Comparison of ENCODE assay signal across 18 mouse cellular contexts in genomic region chr6:66967788-66968187, GRCm38 (mm10).
DNase-seq lines count a peak whose midpoint lies in the region; ATAC-seq and TF ChIP-seq lines count a peak whose summit lies in the region.
"Had no signal": no experiment of that assay in that cellular context is flagged by ENCODE, and none has a peak within 500 bp of the region (broad histone marks: within the 10 kb centered on the region; RNA-seq: fewer than 3 reads in every experiment).

No protein-coding gene starts in this region.

- H3K4me2 ChIP-seq in lung, embryonic 16.5 days (ENCODE audit: low read depth, low read length), result no peak overlapping the region
- H3K4me2 ChIP-seq in intestine, embryonic 15.5 days (replicated peaks), result no peak overlapping the region
- H3K4me2 ChIP-seq in kidney, embryonic 14.5 days (replicated peaks; ENCODE audit: low read depth, low read length), result no peak overlapping the region
- no peak overlapping the region for H3K4me2 ChIP-seq in stomach, postnatal 0 days (replicated peaks; ENCODE audit: low read depth)
- H3K4me2 ChIP-seq: embryonic facial prominence, embryonic 13.5 days; heart, embryonic 12.5 days; hindbrain, embryonic 14.5 days; liver, embryonic 12.5 days had no signal

- no peak for TF ChIP-seq CTCF in stomach, postnatal 0 days (IDR thresholded peaks at IDR 0.05; ENCODE audit: low read depth)

- peak; percentile 34; the same call in 1 of the 2 replicates for ATAC-seq in lung, embryonic 16.5 days (ENCODE audit: low read depth)
- 0 out of 2 replicates have a peak, but pooled peaks have one; percentile 21 for ATAC-seq in intestine, embryonic 15.5 days
- ATAC-seq in kidney, embryonic 14.5 days (ENCODE audit: low FRiP score, low TSS enrichment), result peak; percentile 80
- ATAC-seq in stomach, postnatal 0 days (ENCODE audit: low FRiP score, low TSS enrichment), result no peak
- ATAC-seq: activated CD4-positive, CD25-positive, alpha-beta regulatory T cell, adult 4 months; liver, embryonic 12.5 days; midbrain, embryonic 16.5 days had no signal

- TF ChIP-seq EP300 in stomach, postnatal 0 days (optimal IDR thresholded peaks at IDR 0.05), result no peak

- no peaks in the 10 kb centered on the region for H3K36me3 ChIP-seq in lung, embryonic 16.5 days (ENCODE audit: control insufficient read depth, insufficient read depth, low read length)
- no peaks in the 10 kb centered on the region for H3K36me3 ChIP-seq in intestine, embryonic 15.5 days
- H3K36me3 ChIP-seq in kidney, embryonic 14.5 days (ENCODE audit: control insufficient read depth, insufficient read depth, low read length), result no peaks in the 10 kb centered on the region
- no peaks in the 10 kb centered on the region for H3K36me3 ChIP-seq in splenic B cell, adult 2 months (ENCODE audit: control insufficient read depth, insufficient read depth, low read length, poor library complexity, severe bottlenecking)
- no peaks in the 10 kb centered on the region for H3K36me3 ChIP-seq in stomach, postnatal 0 days (ENCODE audit: control insufficient read depth, insufficient read depth, low read length)
- H3K36me3 ChIP-seq: embryonic facial prominence, embryonic 13.5 days; heart, embryonic 12.5 days; liver, embryonic 12.5 days had no signal

- H3K27ac ChIP-seq in lung, embryonic 16.5 days (ENCODE audit: low read length), result no peak overlapping the region
- no peak overlapping the region for H3K27ac ChIP-seq in intestine, embryonic 15.5 days
- no peak overlapping the region for H3K27ac ChIP-seq in kidney, embryonic 14.5 days (ENCODE audit: low read depth, low read length)
- no peak overlapping the region for H3K27ac ChIP-seq in stomach, postnatal 0 days (replicated peaks)
- H3K27ac ChIP-seq: embryonic facial prominence, embryonic 13.5 days; hindbrain, embryonic 14.5 days; left cerebral cortex, adult 2 months; liver, embryonic 12.5 days had no signal

- no peaks in the 10 kb centered on the region for H3K27me3 ChIP-seq in lung, embryonic 16.5 days (ENCODE audit: control insufficient read depth, insufficient read depth, low read depth, low read length)
- no peaks in the 10 kb centered on the region for H3K27me3 ChIP-seq in intestine, embryonic 15.5 days (replicated peaks)
- no peaks in the 10 kb centered on the region for H3K27me3 ChIP-seq in kidney, embryonic 14.5 days (ENCODE audit: control insufficient read depth, insufficient read depth, low read length)
- H3K27me3 ChIP-seq in splenic B cell, adult 2 months (ENCODE audit: control insufficient read depth, insufficient read depth, low read length, poor library complexity, severe bottlenecking), result no peaks in the 10 kb centered on the region
- H3K27me3 ChIP-seq in stomach, postnatal 0 days (ENCODE audit: control insufficient read depth, insufficient read depth, low read length), result no peaks in the 10 kb centered on the region
- H3K27me3 ChIP-seq: embryonic facial prominence, embryonic 13.5 days; heart, embryonic 12.5 days; liver, embryonic 12.5 days had no signal

- H3K4me3 ChIP-seq in lung, embryonic 16.5 days (ENCODE audit: low read length), result no peak overlapping the region
- H3K4me3 ChIP-seq in intestine, embryonic 15.5 days (replicated peaks), result no peak overlapping the region
- H3K4me3 ChIP-seq in kidney, embryonic 14.5 days (ENCODE audit: low read length), result no peak overlapping the region
- H3K4me3 ChIP-seq in stomach, postnatal 0 days (ENCODE audit: low read depth, low read length), result no peak overlapping the region
- H3K4me3 ChIP-seq: embryonic facial prominence, embryonic 13.5 days; heart, embryonic 12.5 days; left cerebral cortex, adult 2 months; liver, embryonic 12.5 days had no signal

- no peak overlapping the region for H3K9ac ChIP-seq in lung, embryonic 16.5 days (ENCODE audit: low read length)
- H3K9ac ChIP-seq in intestine, embryonic 15.5 days, result no peak overlapping the region
- no peak overlapping the region for H3K9ac ChIP-seq in kidney, embryonic 14.5 days (ENCODE audit: low read depth, low read length)
- H3K9ac ChIP-seq in stomach, postnatal 0 days (ENCODE audit: low read length), result no peak overlapping the region
- H3K9ac ChIP-seq: embryonic facial prominence, embryonic 13.5 days; heart, embryonic 12.5 days; hindbrain, embryonic 14.5 days; liver, embryonic 12.5 days had no signal

- peaks cover 14% of the 10 kb centered on the region for H3K4me1 ChIP-seq in lung, embryonic 16.5 days (replicated peaks; ENCODE audit: control insufficient read depth, insufficient read depth, low read length)
- peaks cover 14% of the 10 kb centered on the region for H3K4me1 ChIP-seq in intestine, embryonic 15.5 days (replicated peaks)
- peaks cover 9% of the 10 kb centered on the region for H3K4me1 ChIP-seq in kidney, embryonic 14.5 days (ENCODE audit: control insufficient read depth, insufficient read depth, low read length)
- H3K4me1 ChIP-seq in stomach, postnatal 0 days (replicated peaks; ENCODE audit: control insufficient read depth, insufficient read depth), result 0 out of 2 replicates have a peak, but pooled peaks cover 2% of the 10 kb centered on the region

- H3K9me3 ChIP-seq in lung, embryonic 16.5 days (ENCODE audit: control insufficient read depth, low read length), result no peaks in the 10 kb centered on the region
- no peaks in the 10 kb centered on the region for H3K9me3 ChIP-seq in intestine, embryonic 15.5 days
- no peaks in the 10 kb centered on the region for H3K9me3 ChIP-seq in kidney, embryonic 14.5 days (ENCODE audit: control insufficient read depth, low read length)
- no peaks in the 10 kb centered on the region for H3K9me3 ChIP-seq in stomach, postnatal 0 days (ENCODE audit: control insufficient read depth, low read length)
- H3K9me3 ChIP-seq: embryonic facial prominence, embryonic 13.5 days; heart, embryonic 12.5 days; liver, embryonic 12.5 days had no signal

- DNase-seq in lung, postnatal 25 days (ENCODE audit: low spot score), result no peak
- DNase-seq in splenic B cell, adult 2 months (ENCODE audit: low read depth, low spot score), result peak; percentile 22
- DNase-seq in left cerebral cortex, adult 11 months (ENCODE audit: low spot score), result no peak
- no peak for DNase-seq in stomach, postnatal 0 days (ENCODE audit: low spot score)
- DNase-seq: cerebellum, adult 11 months; cerebellum, postnatal 14 days; lung, postnatal 14 days; right cerebral cortex, postnatal 25 days had no signal

- WGBS in lung, embryonic 16.5 days, result 28% methylated on average over 2 of the region's 2 CpGs
- 29% methylated on average over 2 of the region's 2 CpGs for WGBS in intestine, embryonic 15.5 days
- 9% methylated on average over 2 of the region's 2 CpGs for WGBS in kidney, embryonic 14.5 days
- WGBS in stomach, postnatal 0 days, result 41% methylated on average over 2 of the region's 2 CpGs
